In the genomic region with DNA sequence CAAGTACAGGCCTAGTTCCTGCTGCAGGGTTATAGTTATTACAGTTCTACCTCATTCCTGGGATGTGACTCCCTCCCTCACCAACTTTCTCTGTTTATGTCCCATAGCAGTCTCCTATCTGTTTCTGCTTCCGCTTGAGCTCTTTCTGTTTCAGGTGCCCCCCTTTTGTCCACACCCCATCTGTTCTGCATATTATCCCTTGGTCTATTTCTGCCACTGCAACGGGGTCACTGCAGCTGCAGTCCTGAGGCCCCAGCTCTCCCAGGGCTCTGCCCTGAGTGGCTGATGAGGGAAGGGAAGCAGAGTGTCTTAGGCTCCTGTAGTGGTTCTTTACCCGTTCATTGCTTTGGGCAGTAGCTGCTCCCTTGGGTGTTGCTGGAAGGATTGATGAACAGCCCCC, we compare ENCODE assay signal across 36 mouse cellular contexts. TPM values are rescaled to one million over a fixed set of nuclear protein-coding genes. Genes with fewer than 3 reads are reported as not detected.
DNase-seq lines count a peak whose midpoint lies in the region; ATAC-seq and TF ChIP-seq lines count a peak whose summit lies in the region.
"Had no signal": no experiment of that assay in that cellular context is flagged by ENCODE, and none has a peak within 500 bp of the region (broad histone marks: within the 10 kb centered on the region; RNA-seq: fewer than 3 reads in every experiment).

No protein-coding gene starts in this region.

- no peak overlapping the region for H3K9ac ChIP-seq in liver, embryonic 11.5 days (ENCODE audit: low read depth, low read length)
- H3K9ac ChIP-seq in intestine, embryonic 15.5 days = no peak overlapping the region
- H3K9ac ChIP-seq: embryonic facial prominence, embryonic 15.5 days; neural tube, embryonic 13.5 days had no signal

- no peak for ATAC-seq in liver, embryonic 11.5 days (replicated peaks; ENCODE audit: low FRiP score)
- ATAC-seq in intestine, embryonic 15.5 days = no peak
- ATAC-seq: CD4-positive, CD25-positive, alpha-beta regulatory T cell, adult 4 months; forebrain, embryonic 16.5 days; midbrain, embryonic 16.5 days; Patski had no signal

- intact Hi-C loops in heart, postnatal 25 days (cut with DNase I) = no loop called here

- no peaks in the 10 kb centered on the region for H3K27me3 ChIP-seq in heart, embryonic 10.5 days (ENCODE audit: insufficient read depth, poor library complexity, severe bottlenecking)
- no peaks in the 10 kb centered on the region for H3K27me3 ChIP-seq in liver, embryonic 11.5 days (replicated peaks; ENCODE audit: control insufficient read depth, insufficient read depth, low read length)
- H3K27me3 ChIP-seq in intestine, embryonic 15.5 days (replicated peaks) = no peaks in the 10 kb centered on the region
- H3K27me3 ChIP-seq: embryonic facial prominence, embryonic 15.5 days; neural tube, embryonic 13.5 days had no signal

- H3K36me3 ChIP-seq in heart, embryonic 10.5 days = no peaks in the 10 kb centered on the region
- H3K36me3 ChIP-seq in liver, embryonic 11.5 days (ENCODE audit: control insufficient read depth, insufficient read depth, low read length) = peaks cover 2% of the 10 kb centered on the region; the same call in 1 of the 2 replicates
- no peaks in the 10 kb centered on the region for H3K36me3 ChIP-seq in intestine, embryonic 15.5 days
- H3K36me3 ChIP-seq: embryonic facial prominence, embryonic 15.5 days; midbrain, embryonic 10.5 days had no signal

- no peak overlapping the region for H3K4me2 ChIP-seq in liver, embryonic 11.5 days
- H3K4me2 ChIP-seq in intestine, embryonic 15.5 days (replicated peaks) = no peak overlapping the region
- H3K4me2 ChIP-seq: embryonic facial prominence, embryonic 15.5 days; neural tube, embryonic 13.5 days had no signal

- no peak for TF ChIP-seq CTCF in bone marrow, adult 2 months (IDR thresholded peaks at IDR 0.05; ENCODE audit: control insufficient read depth, insufficient read depth, low read length)

- no peak overlapping the region for H3K4me3 ChIP-seq in heart, embryonic 10.5 days
- H3K4me3 ChIP-seq in liver, embryonic 11.5 days (ENCODE audit: low read depth, low read length) = no peak overlapping the region
- no peak overlapping the region for H3K4me3 ChIP-seq in bone marrow, adult 2 months (replicated peaks; ENCODE audit: control insufficient read depth, low read depth, low read length)
- H3K4me3 ChIP-seq in intestine, embryonic 15.5 days (replicated peaks) = no peak overlapping the region
- H3K4me3 ChIP-seq: embryonic facial prominence, embryonic 15.5 days; layer of hippocampus, adult 2 months; limb, embryonic 10.5 days; midbrain, embryonic 10.5 days; myocyte; neural tube, embryonic 13.5 days had no signal

- TF ChIP-seq POLR2A in bone marrow, adult 2 months (IDR thresholded peaks at IDR 0.05; ENCODE audit: borderline replicate concordance, control insufficient read depth, low read depth, low read length) = no peak

- no peak for DNase-seq in heart, embryonic 10.5 days (ENCODE audit: low spot score)
- no peak for DNase-seq in heart, postnatal 25 days (ENCODE audit: low spot score)
- no peak for DNase-seq in liver, embryonic 11.5 days (ENCODE audit: low spot score)
- DNase-seq in liver = no peak
- DNase-seq in retina, postnatal 1 day = peak; percentile 24
- DNase-seq: adrenal gland, postnatal 36 days; cerebellum, adult 11 months; cerebellum, adult 9-11 months; gastrocnemius, postnatal 14 days; heart, adult 11 months; kidney, adult 8-10 months; kidney, postnatal 14 days; lung, postnatal 10 days; right cerebral cortex, postnatal 4 days; thymus, adult 2 months; thymus, postnatal 4 days had no signal

- WGBS in heart, embryonic 10.5 days = 47% methylated on average over 3 of the region's 3 CpGs
- 66% methylated on average over 3 of the region's 3 CpGs for WGBS in liver, embryonic 11.5 days
- 44% methylated on average over 3 of the region's 3 CpGs for WGBS in bone marrow, adult 2 months
- WGBS in intestine, embryonic 15.5 days = 66% methylated on average over 3 of the region's 3 CpGs

- H3K4me1 ChIP-seq in heart, embryonic 10.5 days = peaks cover 46% of the 10 kb centered on the region
- H3K4me1 ChIP-seq in liver, embryonic 11.5 days (replicated peaks; ENCODE audit: control insufficient read depth, insufficient read depth, low read length) = peaks cover 72% of the 10 kb centered on the region
- peaks cover 19% of the 10 kb centered on the region for H3K4me1 ChIP-seq in bone marrow, adult 2 months (ENCODE audit: control insufficient read depth, insufficient read depth, low read length)
- H3K4me1 ChIP-seq in intestine, embryonic 15.5 days (replicated peaks) = peaks cover 6% of the 10 kb centered on the region

- H3K27ac ChIP-seq in heart, embryonic 10.5 days = 0 out of 2 replicates have a peak overlapping the region, but pooled peaks have one; percentile 6
- H3K27ac ChIP-seq in liver, embryonic 11.5 days (ENCODE audit: low read depth, low read length) = peak overlapping the region; percentile 73
- H3K27ac ChIP-seq in bone marrow, adult 2 months (ENCODE audit: control insufficient read depth, insufficient read depth, low read depth, low read length, poor library complexity) = peak overlapping the region; percentile 47
- H3K27ac ChIP-seq in intestine, embryonic 15.5 days = no peak overlapping the region
- H3K27ac ChIP-seq: embryonic facial prominence, embryonic 15.5 days; limb, embryonic 10.5 days; midbrain, embryonic 10.5 days; neural tube, embryonic 13.5 days; stomach, postnatal 0 days had no signal

- H3K9me3 ChIP-seq in heart, embryonic 10.5 days = no peaks in the 10 kb centered on the region
- H3K9me3 ChIP-seq in liver, embryonic 11.5 days (ENCODE audit: control insufficient read depth, low read length) = no peaks in the 10 kb centered on the region
- no peaks in the 10 kb centered on the region for H3K9me3 ChIP-seq in intestine, embryonic 15.5 days
- H3K9me3 ChIP-seq: embryonic facial prominence, embryonic 15.5 days; limb, embryonic 10.5 days; midbrain, embryonic 10.5 days; neural tube, embryonic 13.5 days had no signal

RNA-seq across cellular contexts. Expression of a gene that starts 55.6 kb away (rescaled TPM):
- 13.5 and 23.5 TPM in 2 replicates for polyA plus RNA-seq in heart, embryonic 10.5 days (2016; fragmentation: Nextera tagmentation; extraction: Ambion mirVana)
- total RNA-seq in heart, postnatal 25 days (2021) = 1 to 10 TPM; 4.2 to 4.7 TPM
- polyA plus RNA-seq in liver, embryonic 11.5 days (2014; fragmentation: Nextera tagmentation; extraction: Ambion mirVana) = 92.2 and 95.4 TPM in 2 replicates
- 23.1 and 23.5 TPM in 2 replicates for polyA plus RNA-seq in bone marrow, adult 2 months (2011; ENCODE audit: insufficient read depth, insufficient read length, low replicate concordance, missing spikeins)
- polyA plus RNA-seq in intestine, embryonic 15.5 days (2015; fragmentation: Nextera tagmentation; extraction: Ambion mirVana) = 17.3 and 19.7 TPM in 2 replicates
- polyA plus RNA-seq: myocyte, Patski had no signal

RNA-seq across cellular contexts. Expression of a gene that starts 58.6 kb away (rescaled TPM):
- polyA plus RNA-seq in heart, embryonic 10.5 days (2016; fragmentation: Nextera tagmentation; extraction: Ambion mirVana) = not detected in 2 replicates
- total RNA-seq in heart, postnatal 25 days (2021) = not detected
- polyA plus RNA-seq in liver, embryonic 11.5 days (2014; fragmentation: Nextera tagmentation; extraction: Ambion mirVana) = not detected in 2 replicates
- polyA plus RNA-seq in bone marrow, adult 2 months (2011; ENCODE audit: insufficient read depth, insufficient read length, low replicate concordance, missing spikeins) = not detected in 2 replicates
- not detected in 2 replicates for polyA plus RNA-seq in intestine, embryonic 15.5 days (2015; fragmentation: Nextera tagmentation; extraction: Ambion mirVana)
- total RNA-seq: adrenal gland, adult 18-20 months; adrenal gland, postnatal 36 days; common myeloid progenitor, adult 5-6 weeks; ES-E14; gastrocnemius, postnatal 14 days; hematopoietic stem cell, adult 5-6 weeks; liver, adult 2 months had no signal
- polyA plus RNA-seq: CD4-positive, CD25-positive, alpha-beta regulatory T cell, adult 4 months; embryonic facial prominence, embryonic 15.5 days; forebrain, embryonic 16.5 days; heart, embryonic 14.5 days; intestine, embryonic 14.5 days; limb, embryonic 10.5 days; liver, adult 2 months; midbrain, embryonic 10.5 days; midbrain, embryonic 16.5 days; myocyte; neural tube, embryonic 13.5 days; Patski; stomach, postnatal 0 days; thymus, adult 2 months had no signal
